Mouse (Mus musculus): ENCODE measurements around the gene Pmf1. TPM values are rescaled to one million over a fixed set of nuclear protein-coding genes. Genes with fewer than 3 reads are reported as not detected.
A peak's percentile ranks its signal among the peaks of the same experiment; 100 is the strongest.

Pmf1 gene
- polyA plus RNA-seq, 2 experiments = 99.9 to 109 TPM

GRCm38 (mm10) chr3:88455588-88456264, 45.6 kb upstream of the Pmf1 start:
- Histone ChIP-seq H3K27me3 (ENCODE audit: control insufficient read depth, insufficient read depth, low read length) (no peaks in the 10 kb centered on the region), H3K9ac (ENCODE audit: low read depth, low read length, severe bottlenecking) (0 out of 2 replicates have a peak overlapping the region, but pooled peaks have one; percentile 31), H3K9me3 (ENCODE audit: control insufficient read depth, low read length) (no peaks in the 10 kb centered on the region), H3K4me1 (ENCODE audit: control insufficient read depth, insufficient read depth, low read length) (0 out of 2 replicates have a peak, but pooled peaks cover 6% of the 10 kb centered on the region), H3K4me3 (replicated peaks; ENCODE audit: low read length) (no peak overlapping the region), H3K27ac (replicated peaks; ENCODE audit: low read depth, low read length) (no peak overlapping the region), H3K36me3 (ENCODE audit: control insufficient read depth, insufficient read depth, low read length) (no peaks in the 10 kb centered on the region), H3K4me2 (replicated peaks; ENCODE audit: low read depth, low read length, severe bottlenecking) (no peak overlapping the region)
- no peak for ATAC-seq (ENCODE audit: low FRiP score, low read depth)
- TF ChIP-seq POLR2A (IDR thresholded peaks at IDR 0.05; ENCODE audit: borderline replicate concordance, extremely low read depth, insufficient read depth, insufficient read length) = no peak
- peak; percentile 32 for DNase-seq (ENCODE audit: low spot score)
- 74% methylated on average over 18 of the region's 18 CpGs for WGBS

DNA sequence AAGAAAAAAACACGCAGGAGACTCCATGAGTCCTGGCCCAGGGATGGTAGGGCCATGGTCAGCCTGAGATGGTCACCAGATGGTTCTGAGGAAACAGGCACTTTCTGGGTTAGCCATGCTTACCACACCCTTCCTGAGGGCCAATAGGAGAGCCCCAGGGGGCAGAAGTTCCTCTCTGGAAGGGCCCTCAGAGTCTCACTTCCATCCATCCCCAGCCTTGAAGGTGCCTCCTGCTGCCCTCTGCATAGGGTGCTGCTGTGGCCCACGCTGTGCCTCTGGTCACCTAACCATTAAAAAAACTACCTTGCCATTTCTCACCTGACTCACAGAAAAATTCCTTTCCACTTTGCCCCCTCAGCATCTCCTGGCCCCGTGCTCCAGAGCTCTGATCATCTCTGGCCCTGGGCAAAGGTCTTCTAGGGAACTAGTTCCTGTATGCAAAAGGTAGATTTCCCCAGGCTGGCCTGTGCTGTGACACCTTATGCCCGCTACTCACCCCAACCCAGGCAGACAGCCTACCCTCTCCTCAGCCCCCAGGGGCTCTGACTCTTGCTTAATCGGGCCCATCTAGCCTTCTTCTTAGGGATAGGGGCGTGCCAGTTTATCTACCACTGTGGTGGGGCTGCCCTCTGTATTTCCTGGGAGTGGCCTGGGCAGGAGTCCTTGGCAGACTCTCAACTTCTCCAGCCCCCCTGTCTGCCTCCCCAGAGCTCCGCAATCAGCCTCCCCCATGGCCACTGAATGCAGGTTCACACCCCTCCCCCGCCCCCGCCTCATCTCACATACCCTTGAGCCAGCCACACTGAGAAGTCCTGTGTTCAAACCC, 44.8 kb upstream of the Pmf1 start:
- ATAC-seq (ENCODE audit: low FRiP score, low read depth) (no peak), DNase-seq (ENCODE audit: low spot score) (no peak)
- Histone ChIP-seq H3K4me2 (replicated peaks; ENCODE audit: low read depth, low read length, severe bottlenecking) (no peak overlapping the region), H3K36me3 (ENCODE audit: control insufficient read depth, insufficient read depth, low read length) (no peaks in the 10 kb centered on the region), H3K4me3 (replicated peaks; ENCODE audit: low read length) (no peak overlapping the region), H3K9me3 (ENCODE audit: control insufficient read depth, low read length) (no peaks in the 10 kb centered on the region), H3K9ac (ENCODE audit: low read depth, low read length, severe bottlenecking) (0 out of 2 replicates have a peak overlapping the region, but pooled peaks have one; percentile 31), H3K4me1 (ENCODE audit: control insufficient read depth, insufficient read depth, low read length) (0 out of 2 replicates have a peak, but pooled peaks cover 8% of the 10 kb centered on the region), H3K27me3 (ENCODE audit: control insufficient read depth, insufficient read depth, low read length) (no peaks in the 10 kb centered on the region), H3K27ac (replicated peaks; ENCODE audit: low read depth, low read length) (no peak overlapping the region)
- no peak for TF ChIP-seq POLR2A (IDR thresholded peaks at IDR 0.05; ENCODE audit: borderline replicate concordance, extremely low read depth, insufficient read depth, insufficient read length)
- 49% methylated on average over 9 of the region's 9 CpGs for WGBS

DNA sequence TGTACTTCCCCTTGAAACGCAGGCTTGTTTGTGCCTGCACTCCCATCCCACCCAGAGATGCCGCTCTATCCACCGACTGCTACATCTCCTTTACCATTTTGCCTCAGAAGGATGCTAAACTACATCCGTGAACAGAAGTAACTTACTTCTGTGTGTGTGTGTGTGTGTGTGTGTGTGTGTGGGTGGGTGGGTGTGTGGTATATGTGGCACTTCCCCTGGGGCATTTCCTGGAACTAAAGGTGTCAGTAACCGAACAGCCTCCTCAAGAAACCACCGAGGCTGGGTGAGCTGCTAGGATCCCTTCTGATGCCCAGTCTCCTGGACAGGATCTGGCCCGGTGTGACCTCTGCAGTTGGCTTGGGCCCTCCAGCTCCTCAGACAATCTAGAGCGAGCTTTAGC, 43.9 kb upstream of the Pmf1 start:
- peaks cover 13% of the 10 kb centered on the region; the same call in 1 of the 2 replicates for H3K4me1 ChIP-seq (ENCODE audit: control insufficient read depth, insufficient read depth, low read length)
- no peaks in the 10 kb centered on the region for H3K9me3 ChIP-seq (ENCODE audit: control insufficient read depth, low read length)
- H3K27ac ChIP-seq (replicated peaks; ENCODE audit: low read depth, low read length) = no peak overlapping the region
- H3K36me3 ChIP-seq (ENCODE audit: control insufficient read depth, insufficient read depth, low read length) = no peaks in the 10 kb centered on the region
- no peak overlapping the region for H3K4me3 ChIP-seq (replicated peaks; ENCODE audit: low read length)
- no peaks in the 10 kb centered on the region for H3K27me3 ChIP-seq (ENCODE audit: control insufficient read depth, insufficient read depth, low read length)
- no peak overlapping the region for H3K4me2 ChIP-seq (replicated peaks; ENCODE audit: low read depth, low read length, severe bottlenecking)
- no peak overlapping the region for H3K9ac ChIP-seq (ENCODE audit: low read depth, low read length, severe bottlenecking)
- no peak for TF ChIP-seq POLR2A (IDR thresholded peaks at IDR 0.05; ENCODE audit: borderline replicate concordance, extremely low read depth, insufficient read depth, insufficient read length)
- WGBS = 78% methylated on average over 8 of the region's 8 CpGs
- DNase-seq (ENCODE audit: low spot score) = no peak
- no peak for ATAC-seq (ENCODE audit: low FRiP score, low read depth)

DNA sequence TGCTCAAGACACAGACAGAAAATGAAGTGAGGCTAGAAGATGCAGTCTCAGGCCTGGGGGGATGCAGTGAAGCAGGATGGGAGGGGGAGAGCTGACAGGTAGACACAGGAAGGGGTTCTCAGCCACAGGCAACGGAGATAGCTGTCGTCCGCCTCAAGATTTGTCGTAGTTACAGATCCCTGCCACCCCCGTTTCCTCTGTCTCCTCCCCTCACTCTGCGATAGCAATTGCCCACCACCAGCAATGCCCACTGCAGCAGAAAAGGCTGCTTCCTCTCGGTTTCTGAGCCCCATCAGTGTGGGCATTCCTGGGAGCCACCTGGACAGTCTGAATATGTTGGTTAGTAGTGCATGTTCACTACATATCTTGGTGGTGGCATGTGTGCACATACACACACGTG, 43.2 kb upstream of the Pmf1 start:
- Histone ChIP-seq H3K36me3 (ENCODE audit: control insufficient read depth, insufficient read depth, low read length) (no peaks in the 10 kb centered on the region), H3K9ac (ENCODE audit: low read depth, low read length, severe bottlenecking) (no peak overlapping the region), H3K9me3 (ENCODE audit: control insufficient read depth, low read length) (no peaks in the 10 kb centered on the region), H3K27ac (replicated peaks; ENCODE audit: low read depth, low read length) (no peak overlapping the region), H3K4me3 (replicated peaks; ENCODE audit: low read length) (no peak overlapping the region), H3K4me2 (replicated peaks; ENCODE audit: low read depth, low read length, severe bottlenecking) (no peak overlapping the region), H3K27me3 (ENCODE audit: control insufficient read depth, insufficient read depth, low read length) (no peaks in the 10 kb centered on the region), H3K4me1 (ENCODE audit: control insufficient read depth, insufficient read depth, low read length) (peaks cover 8% of the 10 kb centered on the region; the same call in 1 of the 2 replicates)
- ATAC-seq (ENCODE audit: low FRiP score, low read depth) (no peak), DNase-seq (ENCODE audit: low spot score) (no peak)
- 53% methylated on average over 8 of the region's 8 CpGs for WGBS
- no peak for TF ChIP-seq POLR2A (IDR thresholded peaks at IDR 0.05; ENCODE audit: borderline replicate concordance, extremely low read depth, insufficient read depth, insufficient read length)

DNA sequence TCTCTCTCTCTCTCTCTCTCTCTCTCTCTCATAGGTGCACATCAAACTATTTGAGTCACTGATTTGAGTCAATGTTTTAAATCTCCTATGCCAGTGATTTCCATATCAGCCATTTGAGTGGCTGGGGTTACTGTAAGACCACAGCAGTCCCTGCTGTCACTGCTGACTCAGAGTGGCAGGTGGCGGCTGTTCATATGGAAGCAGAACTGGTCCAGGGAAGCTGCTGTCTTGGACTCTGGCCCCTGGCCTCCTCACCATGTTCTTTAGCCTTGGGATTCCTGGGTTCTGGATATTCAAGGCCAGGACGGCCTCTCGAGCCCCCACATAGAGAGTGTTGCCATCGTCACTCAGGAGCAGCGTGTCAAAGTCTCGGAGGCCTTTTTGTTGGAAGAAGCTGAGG, 42.6 kb upstream of the Pmf1 start:
- H3K9ac ChIP-seq (ENCODE audit: low read depth, low read length, severe bottlenecking) = no peak overlapping the region
- TF ChIP-seq POLR2A (IDR thresholded peaks at IDR 0.05; ENCODE audit: borderline replicate concordance, extremely low read depth, insufficient read depth, insufficient read length) = no peak
- peaks cover 8% of the 10 kb centered on the region; the same call in 1 of the 2 replicates for H3K4me1 ChIP-seq (ENCODE audit: control insufficient read depth, insufficient read depth, low read length)
- DNase-seq (ENCODE audit: low spot score) = no peak
- H3K4me3 ChIP-seq (replicated peaks; ENCODE audit: low read length) = no peak overlapping the region
- H3K27ac ChIP-seq (replicated peaks; ENCODE audit: low read depth, low read length) = no peak overlapping the region
- WGBS = 75% methylated on average over 6 of the region's 6 CpGs
- no peak overlapping the region for H3K4me2 ChIP-seq (replicated peaks; ENCODE audit: low read depth, low read length, severe bottlenecking)
- H3K27me3 ChIP-seq (ENCODE audit: control insufficient read depth, insufficient read depth, low read length) = no peaks in the 10 kb centered on the region
- no peaks in the 10 kb centered on the region for H3K36me3 ChIP-seq (ENCODE audit: control insufficient read depth, insufficient read depth, low read length)
- no peaks in the 10 kb centered on the region for H3K9me3 ChIP-seq (ENCODE audit: control insufficient read depth, low read length)
- ATAC-seq (ENCODE audit: low FRiP score, low read depth) = no peak

Data from limb, embryonic 14.5 days (tissue).